Mouse (Mus musculus) kidney, adult 8-10 months (tissue): ENCODE measurements around the gene Gm21488.
"Not testable (repeated sequence)": the region's sequence is repeated elsewhere in the genome, so short reads cannot be mapped to it uniquely, and the experiment has no call there.

ENCODE experiments used
- DNase-seq, 2 experiments: peaks; one replicate each; pipeline ENCODE4 v3.0.0; 2022

Gene Gm21488

DNA sequence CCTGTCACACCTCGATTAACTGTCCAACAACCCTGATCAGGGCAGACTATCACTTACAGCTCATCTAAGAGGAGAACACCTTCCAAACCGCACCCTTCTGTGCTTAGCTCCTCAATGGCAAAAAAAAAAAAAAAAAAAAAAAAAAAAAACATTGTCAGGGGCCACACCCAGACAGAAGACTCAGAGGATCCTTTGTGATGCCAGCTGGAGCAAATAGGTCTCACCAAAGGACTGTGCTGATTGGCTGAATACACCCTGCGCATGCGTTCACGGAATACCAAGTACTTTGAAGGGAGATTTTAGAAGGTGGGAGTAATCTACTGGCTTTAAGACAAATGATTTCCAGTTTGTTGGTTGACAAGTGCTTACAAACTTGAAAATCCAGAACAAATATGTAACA lies at the start of gene Gm21488:
Gene Gm21488, minus strand, starts transcription at position 101 of the 400 bp plus-strand sequence.
- DNase-seq: not testable (repeated sequence)
